Mouse (Mus musculus) A20 (cell line): ENCODE measurements around the gene Gm2832.
"Not testable (repeated sequence)": the region's sequence is repeated elsewhere in the genome, so short reads cannot be mapped to it uniquely, and the experiment has no call there.

Source experiments
- DNase-seq: peaks from one replicate; pipeline ENCODE4 v3.0.0-alpha.2; 2011; ENCODE audit warnings: low read depth, low spot score

Gene Gm2832

DNA sequence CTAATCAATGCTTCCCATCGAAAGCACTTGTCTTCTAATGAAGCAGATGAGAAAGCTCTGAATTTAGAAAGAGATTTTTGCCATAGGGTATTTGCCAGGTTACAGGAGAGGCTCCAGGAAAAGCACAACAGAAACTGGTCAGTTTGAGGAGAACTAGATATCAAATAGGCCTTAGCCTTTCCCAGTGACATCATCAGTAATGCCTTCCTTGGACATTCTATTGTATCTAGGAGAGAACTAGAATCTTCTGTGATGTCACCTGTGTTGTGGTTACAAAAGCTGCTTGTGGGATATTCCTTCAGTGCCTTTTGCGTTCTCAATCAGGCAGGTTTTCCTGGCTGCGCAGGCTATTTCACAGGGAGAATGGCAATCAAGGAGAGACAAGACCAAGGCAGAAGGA lies at the start of gene Gm2832:
TSS of gene Gm2832 (plus strand) at position 301 of the 400 bp plus-strand sequence.
- not testable (repeated sequence) for DNase-seq

DNA sequence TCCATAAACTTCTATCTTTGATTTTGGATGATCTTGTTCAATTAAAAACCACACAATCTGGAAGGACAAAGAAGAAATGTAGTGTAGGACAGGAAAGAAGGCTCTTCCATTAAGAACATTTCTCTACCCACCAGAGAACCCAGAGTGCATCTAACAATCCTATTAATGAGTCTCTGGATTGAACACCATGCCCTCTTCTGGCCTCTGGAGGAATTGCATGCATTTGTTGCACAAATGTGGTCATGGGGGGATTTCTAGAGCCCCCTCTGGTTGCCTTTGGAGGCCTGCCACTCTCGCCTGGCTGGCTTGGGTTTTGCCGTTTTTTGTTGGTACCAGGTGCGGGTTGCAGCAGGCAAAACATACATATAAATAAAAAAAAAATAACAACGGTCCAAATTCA lies 15.3 kb upstream of the Gm2832 start:
- DNase-seq: not testable (repeated sequence)

DNA sequence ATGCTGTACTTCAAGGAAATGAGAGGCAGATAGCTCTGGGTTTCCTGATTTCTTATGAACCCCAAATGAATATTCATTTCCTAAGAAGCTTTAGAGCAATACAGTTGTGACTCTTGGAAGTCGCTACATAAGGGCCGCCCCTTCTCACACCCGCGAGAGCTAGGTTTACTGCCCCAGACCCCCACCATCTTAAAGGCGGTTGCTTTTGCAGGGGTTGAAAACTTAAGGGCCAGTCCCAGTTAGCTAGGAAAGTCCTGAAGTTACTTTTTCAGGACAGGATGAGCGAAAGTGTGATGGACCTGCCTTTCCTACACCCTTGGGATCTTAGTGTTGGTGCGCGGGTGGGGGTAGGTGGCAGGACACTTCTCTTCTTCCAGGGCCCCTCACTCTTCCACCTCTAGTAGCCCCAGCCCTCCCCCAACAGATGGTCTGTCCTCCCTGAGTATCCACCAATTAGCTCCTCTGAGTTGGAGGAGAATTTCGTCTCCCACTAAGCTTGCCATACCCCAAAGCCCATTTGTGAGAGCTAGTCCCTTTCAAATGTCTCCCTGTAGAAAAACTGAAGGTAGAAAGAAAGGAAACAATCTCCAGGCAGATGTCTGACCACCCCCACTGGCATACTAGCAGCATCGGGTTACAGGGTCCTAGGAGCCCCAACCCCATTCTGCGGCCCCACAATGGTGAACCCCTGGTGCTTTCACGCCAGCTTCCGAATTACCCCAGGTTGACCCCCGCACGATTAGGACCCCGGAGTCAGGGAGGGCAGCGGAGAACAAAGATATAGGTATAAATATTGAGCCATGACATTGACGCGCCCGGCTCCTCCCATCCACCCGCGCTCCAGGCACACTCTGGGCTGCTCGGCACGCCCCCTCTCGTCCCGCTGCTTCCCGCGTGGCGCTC lies 14.5 kb upstream of the Gm2832 start:
- DNase-seq: not testable (repeated sequence)

DNA sequence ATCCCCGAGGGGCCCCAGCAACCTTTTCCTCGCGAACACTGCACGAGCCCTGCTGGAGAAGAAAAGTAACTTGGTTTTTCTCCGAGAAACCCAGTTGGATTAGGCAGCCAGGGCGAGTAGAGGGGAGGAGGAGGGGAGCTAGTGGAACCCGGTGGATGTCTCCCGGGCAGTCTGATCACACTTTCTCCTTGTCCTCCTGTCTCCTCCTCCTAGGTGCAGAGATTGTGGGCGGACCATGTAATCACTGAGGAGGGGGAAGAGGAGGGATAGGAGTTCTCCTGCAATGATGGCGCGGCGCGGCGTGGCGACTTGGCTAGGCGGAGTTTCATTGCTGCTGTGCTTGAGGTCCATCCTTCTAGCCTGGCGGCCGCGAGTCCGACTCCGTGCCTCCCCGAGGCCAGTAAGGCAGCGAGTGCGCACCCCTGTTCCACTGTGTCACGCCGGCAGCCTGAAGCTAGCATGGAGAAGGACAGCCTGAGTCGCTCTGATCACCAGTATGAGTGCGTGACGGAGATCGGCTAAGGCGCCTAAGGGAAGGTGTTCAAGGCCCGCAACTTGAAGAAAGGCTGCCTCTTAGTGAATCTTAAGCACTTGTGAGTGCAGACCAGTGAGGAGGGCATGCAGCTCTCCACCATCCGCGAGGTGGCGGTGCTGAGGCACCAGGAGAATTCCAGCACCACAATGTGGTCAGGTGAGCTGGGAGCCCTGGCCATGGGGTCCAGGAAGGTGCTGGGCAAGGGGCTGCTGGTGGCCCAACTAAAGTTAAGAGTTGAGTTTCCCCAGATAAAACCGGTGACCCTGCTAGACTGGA lies 13.6 kb upstream of the Gm2832 start:
- not testable (repeated sequence) for DNase-seq

DNA sequence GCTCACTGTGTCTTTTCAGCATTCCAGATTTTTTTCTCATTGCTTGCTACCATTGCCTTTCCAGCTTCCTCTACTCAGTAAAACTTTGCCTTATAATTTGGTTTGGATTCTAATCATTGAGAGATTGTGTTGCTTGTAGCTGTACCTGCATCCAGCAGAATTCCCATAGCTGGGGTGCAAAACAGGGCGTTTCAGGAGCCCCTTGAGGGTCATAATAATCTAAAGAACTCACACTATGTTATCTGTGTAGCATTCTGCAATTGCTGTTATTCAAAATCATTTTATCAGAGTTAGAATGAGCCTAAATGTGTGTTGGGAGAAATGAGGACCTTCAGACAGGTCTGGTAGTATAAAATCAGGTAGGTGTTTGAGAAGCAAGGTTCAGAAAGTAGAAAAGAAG lies 7.4 kb downstream of the Gm2832 start:
- DNase-seq: not testable (repeated sequence)
